Mouse (Mus musculus) C2C12 (cell line): ENCODE results near the gene Nfib.

Experiments used
- CEBPB ChIP-seq: IDR thresholded peaks from one replicate; pipeline ENCODE4 v1.6.1; 2011; ENCODE audit warnings: low read depth, mild to moderate bottlenecking, control low read depth, moderate library complexity
- CTCF ChIP-seq: IDR thresholded peaks from one replicate; pipeline ENCODE4 v1.5.1; 2011; ENCODE audit not compliant: control insufficient read depth, insufficient read depth, insufficient read length
- FOSL1 ChIP-seq: IDR thresholded peaks from one replicate; pipeline ENCODE4 v1.8.0; 2011; ENCODE audit warnings: mild to moderate bottlenecking, low read length; ENCODE audit not compliant: poor library complexity, insufficient read depth, severe bottlenecking
- MAX ChIP-seq: IDR thresholded peaks from one replicate; pipeline ENCODE4 v1.6.1; 2011; ENCODE audit warnings: mild to moderate bottlenecking, control low read depth
- MYOD1 ChIP-seq: IDR thresholded peaks from one replicate; pipeline ENCODE4 v1.6.1; 2011; ENCODE audit warnings: low read depth; ENCODE audit not compliant: control insufficient read depth, insufficient read length
- MYOG ChIP-seq: IDR thresholded peaks from one replicate; pipeline ENCODE4 v1.6.1; 2011; ENCODE audit not compliant: control insufficient read depth, insufficient read length; ENCODE audit errors: extremely low read depth
- USF1 ChIP-seq: IDR thresholded peaks from one replicate; pipeline ENCODE4 v1.6.1; 2011; ENCODE audit warnings: low read depth, mild to moderate bottlenecking, control low read depth, moderate library complexity

GRCm38 (mm10) chr4:82500578-82501098, 204.9 kb downstream of the Nfib start:
- no peak for TF ChIP-seq CTCF
- TF ChIP-seq USF1 = no peak
- no peak for TF ChIP-seq MAX
- no peak for TF ChIP-seq FOSL1
- TF ChIP-seq MYOD1 = no peak
- no peak for TF ChIP-seq CEBPB
- TF ChIP-seq MYOG = no peak
